Mouse (Mus musculus) ES-E14 (cell line): Measurements from ENCODE around the gene Mitf. TPM values are rescaled to one million over a fixed set of nuclear protein-coding genes. Genes with fewer than 3 reads are reported as not detected.

Experiments
- DNase-seq: peaks from one replicate; pipeline ENCODE4 v3.0.0-alpha.2; 2013; ENCODE audit warnings: low read depth, low spot score
- H3K27ac ChIP-seq: 2 replicates; pipeline ENCODE4 v1.5.1; 2012; ENCODE audit warnings: low read depth, mild to moderate bottlenecking, low read length, moderate library complexity, mixed read lengths; ENCODE audit not compliant: poor library complexity, insufficient read depth, severe bottlenecking
- H3K36me3 ChIP-seq: 2 replicates; pipeline ENCODE4 v1.6.1; 2012; ENCODE audit warnings: mild to moderate bottlenecking, low read length, moderate library complexity, mixed read lengths; ENCODE audit not compliant: control insufficient read depth, poor library complexity, insufficient read depth, severe bottlenecking
- H3K4me1 ChIP-seq, 2 experiments: fragments of 150-350 bp in 1 of 2; sonication (generic) in 1 of 2; 2 replicates each; pipeline ENCODE4 v1.6.1; 2012; ENCODE audit warnings: low read length in 2 of 2, mild to moderate bottlenecking in 1 of 2, mixed read lengths in 1 of 2; ENCODE audit not compliant: control insufficient read depth in 2 of 2, insufficient read depth in 2 of 2, poor library complexity in 1 of 2
- H3K4me3 ChIP-seq, 2 experiments: fragments of 150-350 bp in 1 of 2; sonication (generic) in 1 of 2; 2 replicates each; pipeline ENCODE4 v1.5.1; 2012; ENCODE audit warnings: low read length in 2 of 2, low read depth in 1 of 2, mild to moderate bottlenecking in 1 of 2, mixed read lengths in 1 of 2; ENCODE audit not compliant: insufficient read depth in 1 of 2, poor library complexity in 1 of 2, severe bottlenecking in 1 of 2
- H3K9ac ChIP-seq: 2 replicates; pipeline ENCODE4 v1.6.1; 2012; ENCODE audit warnings: low read depth, mild to moderate bottlenecking, low read length, mixed read lengths; ENCODE audit not compliant: poor library complexity, insufficient read depth, severe bottlenecking
- H3K9me3 ChIP-seq: fragments of 150-350 bp; sonication (generic); 2 replicates; pipeline ENCODE4 v1.6.1; 2012; ENCODE audit warnings: low read depth, mild to moderate bottlenecking, low read length; ENCODE audit not compliant: control insufficient read depth, insufficient read depth
- CHD2 ChIP-seq: IDR thresholded peaks from 2 replicates; pipeline ENCODE4 v1.6.1; 2014; ENCODE audit warnings: mild to moderate bottlenecking, low read depth, low read length, inconsistent platforms
- HCFC1 ChIP-seq: IDR thresholded peaks from 2 replicates; pipeline ENCODE4 v1.6.1; 2012; ENCODE audit warnings: low read length, inconsistent platforms, borderline replicate concordance; ENCODE audit not compliant: insufficient read depth
- MAFK ChIP-seq: IDR thresholded peaks from 2 replicates; pipeline ENCODE4 v1.6.1; 2014; ENCODE audit warnings: mild to moderate bottlenecking, low read depth, low read length, inconsistent platforms; ENCODE audit not compliant: insufficient read depth
- ZC3H11A ChIP-seq: IDR thresholded peaks from 2 replicates; pipeline ENCODE4 v1.6.1; 2012; ENCODE audit warnings: low read depth, mild to moderate bottlenecking, inconsistent platforms, low read length, borderline replicate concordance
- ZNF384 ChIP-seq: IDR thresholded peaks from 2 replicates; pipeline ENCODE4 v1.6.1; 2012; ENCODE audit warnings: low read depth, low read length, inconsistent platforms
- in situ Hi-C, 2 experiments: fragments of 600-800 bp; cut with MboI; formaldehyde crosslinking; loops; one replicate each; pipeline ENCODE4 v1.15.1; 2025; ENCODE audit warnings: low sequenced_read_pairs in 2 of 2, inconsistent platforms in 1 of 2; ENCODE audit not compliant: unreplicated experiment in 2 of 2
- total RNA-seq: library from RNA; depleted of rRNA; stranded (reverse); fragments of 300-350 nt; gene quantifications from 2 replicates; pipeline ENCODE4 v1.2.3, GENCODE M21; 2012

Gene Mitf
- total RNA-seq, 1 experiment: 9.3 TPM

- H3K4me1 ChIP-seq: no peaks in the 10 kb centered on the region
- in situ Hi-C loops: no loop called here
- H3K36me3 ChIP-seq: no peaks in the 10 kb centered on the region
- H3K4me3 ChIP-seq: no peak overlapping the region
- H3K9me3 ChIP-seq: no peaks in the 10 kb centered on the region
- no peak for DNase-seq
- TF ChIP-seq HCFC1 (no peak), CHD2 (no peak), ZNF384 (no peak), ZC3H11A (no peak), MAFK (no peak)
- no peak overlapping the region for H3K27ac ChIP-seq
- H3K9ac ChIP-seq: no peak overlapping the region
Measured at GRCm38 (mm10) chr6:97854236-97854635, 47.4 kb downstream of the Mitf start.

- no peaks in the 10 kb centered on the region for H3K9me3 ChIP-seq
- DNase-seq: no peak
- TF ChIP-seq HCFC1 (no peak), ZNF384 (no peak), ZC3H11A (no peak), MAFK (no peak), CHD2 (no peak)
- no peaks in the 10 kb centered on the region for H3K4me1 ChIP-seq
- no peak overlapping the region for H3K4me3 ChIP-seq
- in situ Hi-C loops: no loop called here
- H3K9ac ChIP-seq: no peak overlapping the region
- H3K27ac ChIP-seq: no peak overlapping the region
- no peaks in the 10 kb centered on the region for H3K36me3 ChIP-seq
Measured at GRCm38 (mm10) chr6:97855420-97856170, 48.7 kb downstream of the Mitf start.

DNA sequence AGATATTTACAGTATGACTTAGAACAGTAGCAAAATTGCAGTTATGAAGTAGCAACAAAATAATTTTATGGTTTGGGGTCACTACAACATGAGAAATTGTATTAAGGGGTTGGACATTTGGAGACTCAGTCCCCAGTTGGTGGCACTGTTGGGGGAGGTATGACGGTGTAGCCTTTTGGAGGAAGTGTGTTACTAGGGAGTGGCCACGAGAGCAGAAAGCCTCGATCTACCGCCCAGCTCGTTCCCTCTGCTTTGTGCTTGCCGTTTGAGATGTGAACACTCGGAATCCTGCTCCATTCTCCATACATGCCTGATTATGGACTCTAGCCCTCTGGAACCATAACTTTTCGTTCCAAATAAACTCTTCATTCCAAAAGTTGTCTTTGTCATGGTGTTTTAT, 49.6 kb downstream of the Mitf start:
- TF ChIP-seq CHD2 (no peak), ZNF384 (no peak), MAFK (no peak), ZC3H11A (no peak), HCFC1 (no peak)
- Histone ChIP-seq H3K27ac (no peak overlapping the region), H3K9me3 (no peaks in the 10 kb centered on the region), H3K9ac (no peak overlapping the region), H3K4me1 (no peaks in the 10 kb centered on the region), H3K36me3 (no peaks in the 10 kb centered on the region), H3K4me3 (no peak overlapping the region)
- DNase-seq: no peak
- in situ Hi-C loops: no loop called here

DNA sequence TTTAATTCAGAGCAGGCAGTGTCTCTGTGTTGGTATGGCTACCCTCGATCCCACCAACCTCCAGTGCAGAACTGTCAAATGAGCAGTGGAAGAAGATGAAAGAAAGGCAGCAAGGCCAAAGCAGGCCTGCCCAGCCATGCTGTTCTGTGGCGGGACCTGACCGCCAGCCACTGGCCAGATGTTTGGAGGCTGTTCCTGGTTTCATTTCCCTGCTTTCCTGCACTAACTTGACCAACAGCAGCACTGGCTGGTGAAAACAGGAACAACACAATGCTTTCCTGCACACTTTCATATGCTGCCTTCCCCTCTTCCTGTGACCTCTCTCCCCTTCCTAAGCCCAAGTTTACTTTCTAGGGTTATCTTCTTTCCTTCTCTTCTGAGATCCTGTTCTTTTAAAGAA, 50.8 kb downstream of the Mitf start:
- Histone ChIP-seq H3K4me1 (no peaks in the 10 kb centered on the region), H3K9ac (no peak overlapping the region), H3K27ac (no peak overlapping the region), H3K4me3 (no peak overlapping the region), H3K36me3 (no peaks in the 10 kb centered on the region), H3K9me3 (no peaks in the 10 kb centered on the region)
- DNase-seq: no peak
- in situ Hi-C loops: no loop called here
- TF ChIP-seq ZC3H11A: no peak
- no peak for TF ChIP-seq MAFK
- TF ChIP-seq HCFC1: no peak
- no peak for TF ChIP-seq CHD2
- no peak for TF ChIP-seq ZNF384
